Mouse (Mus musculus) kidney, postnatal 36 days (tissue): ENCODE results near the gene Gm19426.

Source experiments
- DNase-seq, 2 experiments: peaks; one replicate each; pipeline ENCODE4 v3.0.0; 2021 to 2022; ENCODE audit warnings: mixed read lengths in 2 of 2

Gm19426 gene

DNA sequence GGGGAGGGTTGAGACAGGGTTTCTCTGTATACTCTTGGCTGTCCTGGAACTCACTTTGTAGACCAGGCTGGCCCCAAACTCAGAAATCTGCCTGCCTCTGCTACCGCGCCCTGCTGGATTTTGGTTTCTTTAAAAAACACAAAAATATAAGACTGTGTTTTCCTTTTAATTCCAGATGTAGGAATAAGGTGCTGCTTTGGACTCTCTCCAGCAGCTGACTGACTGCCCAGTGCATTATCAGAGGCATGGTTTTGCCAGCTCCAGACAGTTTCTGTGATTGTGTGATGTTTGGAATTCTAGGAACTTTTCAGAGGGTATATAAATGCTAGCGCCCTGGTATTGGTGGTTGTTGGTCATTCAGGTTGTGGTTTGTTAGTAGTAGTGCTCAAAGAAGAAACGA, 26.1 kb downstream of the Gm19426 start:
- no peak for DNase-seq

DNA sequence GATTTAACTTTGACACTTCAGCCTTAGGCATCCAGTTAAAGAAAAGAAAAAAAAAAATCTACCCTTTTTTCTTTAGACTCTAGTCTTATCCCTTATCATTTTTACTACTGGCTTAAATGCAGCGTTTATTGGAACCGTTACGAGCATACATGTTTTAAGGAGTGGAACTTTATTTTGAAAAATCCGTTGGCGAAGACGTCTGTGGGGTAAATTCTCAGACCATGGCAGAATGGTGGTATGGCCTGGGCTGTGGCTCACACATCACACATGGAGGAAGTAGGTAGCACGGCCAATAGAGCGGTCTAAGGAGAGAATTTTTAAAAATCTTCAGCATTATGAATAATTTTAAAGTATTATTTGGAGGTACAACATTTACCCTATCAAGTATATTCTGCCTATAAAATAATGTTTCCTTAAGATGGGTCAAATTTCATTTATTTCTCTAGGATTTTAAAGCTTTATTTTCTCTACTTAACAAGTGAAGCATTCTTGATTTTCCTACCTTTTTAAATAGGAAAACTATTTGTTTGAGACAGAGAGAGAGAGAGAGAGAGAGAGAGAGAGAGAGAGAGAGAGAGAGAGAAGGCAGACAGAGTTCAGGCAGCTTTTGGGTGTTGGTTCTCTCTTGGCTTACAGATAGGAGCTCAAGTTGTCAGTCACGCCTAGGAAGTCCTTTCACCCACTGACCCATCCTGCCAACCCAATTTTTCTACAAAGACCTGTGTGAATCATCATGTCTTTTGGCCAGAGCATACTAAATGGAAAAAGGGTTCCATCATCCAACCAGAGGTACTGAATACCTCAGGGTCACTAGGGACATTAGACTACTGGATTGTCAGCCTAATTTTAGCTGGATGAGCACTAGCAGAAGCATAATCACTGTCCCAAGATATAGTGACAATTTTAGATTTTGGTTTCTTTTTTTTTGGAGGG, 26.8 kb downstream of the Gm19426 start:
- DNase-seq, result peak in 1 of 2 experiments; percentile 21

DNA sequence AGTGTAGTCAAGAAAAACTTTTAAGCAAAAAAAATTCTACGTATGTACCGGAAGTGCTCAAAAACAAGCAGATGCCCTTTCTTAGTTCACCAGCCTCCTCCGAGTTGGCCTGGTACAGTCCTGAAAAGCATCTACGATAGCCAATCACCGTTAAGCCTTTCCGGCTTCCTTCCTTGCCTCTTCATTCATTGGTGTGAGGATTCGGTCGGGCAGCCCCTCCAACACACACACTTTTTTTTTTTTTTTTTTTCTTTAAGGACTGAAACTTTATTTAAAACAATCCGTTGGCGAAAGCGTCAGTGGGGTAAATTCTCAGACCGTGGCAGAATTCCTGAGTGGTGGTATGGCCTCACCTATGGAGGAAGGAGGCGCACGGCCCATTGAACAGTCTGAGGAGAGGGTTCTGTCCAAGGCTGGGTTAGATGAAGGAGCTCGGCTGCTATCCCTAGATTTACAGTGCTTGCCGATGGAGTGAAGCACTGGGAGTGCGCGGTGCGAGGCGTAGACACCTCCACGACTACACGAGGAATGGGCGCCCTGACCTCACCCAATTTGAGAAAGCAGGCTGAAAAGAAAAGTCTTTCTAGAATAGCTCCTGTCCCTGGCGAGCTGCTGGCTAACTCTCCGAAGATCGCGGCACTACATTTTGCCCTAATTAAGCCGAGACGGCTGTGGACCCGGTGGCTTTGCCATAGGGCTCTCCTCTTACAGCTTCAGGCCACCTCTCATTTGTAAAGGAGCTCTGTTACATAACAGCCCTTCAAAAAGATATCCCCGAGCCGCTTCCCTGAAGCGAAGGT, 27.7 kb downstream of the Gm19426 start:
- DNase-seq, result peak; percentile 83 to 96

DNA sequence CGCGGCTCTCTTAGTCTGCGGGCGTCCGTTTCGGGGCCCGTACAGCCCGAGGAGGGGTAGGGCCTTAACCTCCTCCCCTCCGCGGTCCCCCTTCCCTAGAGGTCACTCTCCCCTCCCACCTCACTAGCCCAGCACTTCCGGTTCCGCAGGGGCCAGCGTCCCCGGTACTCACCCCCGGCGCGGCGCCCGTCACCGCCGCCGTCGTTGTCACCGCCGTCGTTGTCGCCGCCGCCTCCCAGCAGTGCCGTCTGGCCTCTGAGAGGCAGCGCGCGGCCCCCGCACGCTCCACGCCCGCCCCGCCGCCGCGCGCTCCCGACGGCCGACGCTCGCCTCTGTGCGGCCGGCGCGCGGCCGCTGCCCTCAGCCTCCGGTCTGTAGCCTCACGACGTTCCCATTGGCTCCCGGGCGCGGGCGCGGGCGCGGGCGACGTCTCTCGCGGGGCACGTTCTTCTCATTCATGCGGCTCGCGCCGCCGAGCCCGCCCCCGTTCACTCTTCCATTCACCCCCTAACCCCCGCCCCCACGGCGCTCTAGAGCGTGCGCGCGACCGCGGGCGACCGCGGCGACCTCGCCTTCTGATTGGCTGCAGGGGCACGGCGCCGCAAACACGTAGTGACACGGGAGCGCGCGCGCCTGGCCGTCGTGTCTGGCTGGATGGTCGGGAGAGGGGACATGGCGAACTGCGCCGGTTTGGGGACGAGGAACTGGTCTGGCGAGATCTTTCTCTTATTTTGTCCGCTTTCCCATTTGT, 28.5 kb downstream of the Gm19426 start, which contains the start of gene Zdhhc5:
Gene Zdhhc5 (minus strand): TSS at position 370 of the 751 bp plus-strand sequence.
- peak; percentile 99 for DNase-seq

DNA sequence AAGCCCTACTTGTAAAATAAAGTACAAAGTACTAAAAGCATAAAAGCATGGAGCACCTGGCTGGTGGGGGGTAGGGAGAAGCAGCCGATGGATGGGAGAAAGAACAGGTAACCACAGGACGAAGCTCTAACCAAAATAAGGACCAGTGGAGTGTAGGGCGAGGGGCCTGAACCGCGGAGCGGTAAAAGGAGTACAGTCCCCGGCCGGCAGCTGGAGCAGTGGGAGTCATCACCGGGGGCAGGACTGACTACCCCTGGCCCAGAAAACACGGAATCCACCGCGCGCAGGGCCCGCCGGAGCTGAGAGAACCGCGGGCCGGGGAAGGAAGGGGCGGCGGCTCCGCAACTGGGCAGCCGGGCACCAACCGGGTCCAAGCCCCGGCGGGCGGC, 29.0 kb downstream of the Gm19426 start:
- no peak for DNase-seq

DNA sequence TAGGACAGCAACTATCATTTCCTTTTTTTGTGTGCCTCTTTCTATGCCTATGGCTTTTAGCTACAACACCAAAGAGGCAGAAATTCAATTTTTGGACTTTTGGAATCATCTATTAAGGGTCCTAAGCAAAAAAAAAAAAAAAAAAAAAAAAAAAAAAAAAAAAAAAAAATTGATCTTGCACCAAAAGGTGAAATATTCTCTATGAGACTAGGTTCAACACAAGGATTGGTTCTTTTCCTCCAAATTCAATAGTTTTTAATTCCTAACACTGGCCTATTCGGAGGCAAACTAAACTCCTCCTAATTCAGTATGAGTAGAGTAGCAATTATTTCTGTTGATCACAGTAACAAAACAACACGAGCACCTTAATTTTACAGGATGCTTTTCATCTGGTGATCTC, 31.6 kb downstream of the Gm19426 start:
- no peak for DNase-seq

DNA sequence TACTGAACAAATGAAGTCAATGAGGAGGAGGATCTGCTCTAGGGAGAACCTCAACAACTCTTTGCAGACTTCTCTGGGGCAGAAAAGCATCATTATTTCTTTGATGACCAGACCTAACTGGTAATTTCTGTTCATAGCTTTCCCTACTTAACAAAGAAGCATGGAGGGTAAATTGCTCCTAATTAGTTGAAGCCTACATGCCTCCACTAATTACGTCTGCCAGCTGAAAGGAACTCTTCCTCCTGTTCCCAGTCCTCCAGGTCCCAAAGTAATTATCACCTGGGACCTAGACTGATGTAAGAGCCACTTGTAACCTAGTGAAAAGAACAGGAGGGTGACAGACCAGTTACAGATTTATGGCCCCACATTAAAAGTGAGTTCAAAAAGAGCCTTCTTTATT, 35.9 kb downstream of the Gm19426 start:
- DNase-seq, result no peak

DNA sequence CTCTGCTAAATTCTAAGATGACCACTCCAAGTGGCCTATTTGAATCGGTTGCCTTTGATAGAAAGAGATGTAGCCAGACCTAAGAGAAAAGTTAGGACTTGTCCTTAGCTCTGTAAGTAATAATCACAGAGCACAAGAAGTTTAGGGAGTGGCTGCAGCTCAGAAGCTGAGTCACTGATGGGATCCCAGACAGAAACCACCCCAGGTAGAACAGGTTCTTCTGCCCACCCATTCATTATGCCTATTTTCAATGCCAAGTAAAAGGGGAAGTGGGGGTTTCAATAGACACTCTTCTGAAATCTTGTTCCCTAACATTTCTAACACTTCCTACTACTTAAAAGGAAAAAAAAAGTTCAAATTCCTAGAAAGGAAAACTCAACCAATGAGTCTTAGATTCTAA, 38.2 kb downstream of the Gm19426 start:
- no peak for DNase-seq

DNA sequence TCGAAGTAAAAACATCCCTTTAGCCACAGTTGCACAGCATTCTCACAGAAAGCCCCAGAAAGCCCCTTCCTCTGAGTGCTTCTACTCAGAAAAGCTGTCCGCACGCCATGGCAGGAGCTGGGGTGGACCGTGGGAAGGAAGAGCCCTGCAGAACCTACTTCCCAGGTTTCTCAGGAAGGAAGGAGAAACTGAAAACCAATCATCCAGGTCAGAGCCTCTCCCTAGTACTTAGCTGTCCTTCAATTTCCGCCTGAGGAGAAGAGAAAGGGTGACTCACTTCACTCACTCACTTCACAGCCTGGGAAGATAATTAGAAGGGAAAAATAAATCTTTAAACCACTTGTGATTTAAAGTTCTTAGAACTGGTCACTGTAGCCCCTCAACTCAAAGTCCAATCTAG, 39.1 kb downstream of the Gm19426 start:
- no peak for DNase-seq

DNA sequence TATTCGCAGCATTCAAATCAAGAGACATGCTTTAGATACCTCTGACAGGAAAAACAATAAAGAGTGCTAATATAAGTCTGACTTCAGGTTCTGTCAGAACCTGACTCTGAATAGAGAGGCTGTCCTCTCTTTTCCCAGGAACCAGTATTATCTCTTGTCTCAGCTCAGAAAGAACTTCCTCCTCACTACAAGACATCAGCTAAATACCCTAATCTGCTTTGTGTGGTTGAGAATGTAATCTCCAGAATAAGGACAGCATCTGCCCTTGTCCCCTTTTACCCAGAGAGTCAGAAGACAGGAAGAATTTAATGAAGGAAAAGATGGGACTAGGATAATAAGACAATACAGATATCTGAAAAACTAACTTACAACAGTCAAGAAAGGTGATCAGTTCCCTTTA, 40.0 kb downstream of the Gm19426 start:
- DNase-seq, result no peak

DNA sequence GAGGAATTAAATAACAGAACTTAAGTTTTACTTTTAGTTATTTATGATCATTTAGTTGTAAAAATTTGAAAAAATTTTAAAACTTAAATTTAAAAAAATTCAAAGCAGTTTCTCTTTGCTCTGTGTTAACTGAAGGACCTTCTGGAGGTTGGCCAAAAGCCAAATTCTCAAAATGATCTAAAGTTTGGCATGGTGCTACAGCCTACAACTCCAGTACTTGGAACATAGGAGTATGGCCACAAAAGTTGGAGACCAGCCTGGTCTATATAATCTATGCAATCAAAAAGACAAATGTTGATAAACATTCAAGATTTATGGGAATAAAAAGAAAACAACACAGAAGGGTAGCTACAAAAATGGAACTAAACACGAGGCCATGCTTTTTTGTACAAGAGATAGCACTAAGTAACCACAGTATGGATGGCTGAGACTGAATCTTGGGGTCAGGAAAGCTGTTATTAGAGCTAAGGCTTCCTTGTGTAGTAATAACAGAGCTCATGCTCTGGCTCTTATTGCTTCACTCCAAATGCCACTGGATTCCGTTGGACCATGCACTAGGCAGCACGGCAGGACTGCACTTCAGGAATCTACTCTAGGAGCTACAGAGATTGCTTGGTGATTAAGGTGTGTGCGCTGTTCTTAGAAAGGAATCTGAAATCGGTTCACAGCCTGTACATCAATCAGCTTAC, 48.3 kb downstream of the Gm19426 start:
- no peak for DNase-seq
